In genomic region chr11:33748754-33749153, GRCm38 (mm10) we compare ENCODE assay signal across 22 mouse cellular contexts.
DNase-seq lines count a peak whose midpoint lies in the region; ATAC-seq and TF ChIP-seq lines count a peak whose summit lies in the region.
"Had no signal": no experiment of that assay in that cellular context is flagged by ENCODE, and none has a peak within 500 bp of the region (broad histone marks: within the 10 kb centered on the region; RNA-seq: fewer than 3 reads in every experiment).

No protein-coding gene starts in this region.

- H3ac ChIP-seq in C2C12 (ENCODE audit: control insufficient read depth, insufficient read length, low read depth) (peak overlapping the region; percentile 24), myocyte (ENCODE audit: control insufficient read depth, insufficient read length) (no peak overlapping the region)

- in situ Hi-C loops in Patski (cut with MboI; ENCODE audit: low pct_unique_long_range_greater_than_20kb): loop anchor here (25.0 kb wide), 2 partner anchors 464 to 1064 kb away; partner anchors contain the start of gene Foxi1

- TF ChIP-seq CTCF in C2C12 (IDR thresholded peaks at IDR 0.05; ENCODE audit: control insufficient read depth, insufficient read depth, insufficient read length) (no peak), Patski (IDR thresholded peaks at IDR 0.05) (no peak)

- no peaks in the 10 kb centered on the region for H3K36me3 ChIP-seq in neural tube, embryonic 15.5 days
- H3K36me3 ChIP-seq in C2C12 (ENCODE audit: control insufficient read depth, insufficient read depth): no peaks in the 10 kb centered on the region
- H3K36me3 ChIP-seq in myocyte (ENCODE audit: control insufficient read depth, insufficient read depth): no peaks in the 10 kb centered on the region
- H3K36me3 ChIP-seq in intestine, embryonic 15.5 days: no peaks in the 10 kb centered on the region
- H3K36me3 ChIP-seq: embryonic facial prominence, embryonic 13.5 days; embryonic facial prominence, embryonic 15.5 days; forebrain, embryonic 15.5 days had no signal

- DNase-seq in neural tube, embryonic 10.5 days (ENCODE audit: extremely low spot score, low spot score): no peak
- DNase-seq in Patski (ENCODE audit: low read depth, low spot score): no peak
- DNase-seq in c-Kit-positive CD71-positive TER-119-positive erythroid progenitor cells, embryonic 14.5 days (ENCODE audit: low spot score): no peak
- no peak for DNase-seq in right cerebral cortex, postnatal 14 days
- DNase-seq: adrenal gland, adult 8-10 months; adrenal gland, postnatal 25 days; B cell, adult 2 months; cerebellum, adult 18-20 months; cerebellum, adult 8-10 months; cerebellum, adult 9-11 months; cerebellum, postnatal 14 days; cerebellum, postnatal 36 days; embryo, embryonic 11 days; forebrain, postnatal 0 days had no signal

- ATAC-seq in neural tube, embryonic 15.5 days (ENCODE audit: low FRiP score): no peak
- ATAC-seq in Patski: peak; percentile 40
- ATAC-seq in intestine, embryonic 15.5 days: no peak
- ATAC-seq: forebrain, embryonic 13.5 days; forebrain, embryonic 15.5 days; forebrain, postnatal 0 days had no signal

- POLR2A ChIA-PET in Patski (lab: Charles Lee): no interaction called here

- no peak overlapping the region for H3K9ac ChIP-seq in neural tube, embryonic 15.5 days (replicated peaks)
- H3K9ac ChIP-seq in intestine, embryonic 15.5 days: no peak overlapping the region
- H3K9ac ChIP-seq: embryonic facial prominence, embryonic 13.5 days; embryonic facial prominence, embryonic 15.5 days; forebrain, embryonic 13.5 days; forebrain, embryonic 15.5 days; forebrain, postnatal 0 days had no signal

- no peaks in the 10 kb centered on the region for H3K79me3 ChIP-seq in C2C12 (ENCODE audit: low read depth)

- H3K4me2 ChIP-seq in neural tube, embryonic 15.5 days: no peak overlapping the region
- peak overlapping the region; percentile 32 for H3K4me2 ChIP-seq in myocyte (ENCODE audit: low read depth)
- H3K4me2 ChIP-seq in intestine, embryonic 15.5 days (replicated peaks): no peak overlapping the region
- H3K4me2 ChIP-seq: embryonic facial prominence, embryonic 13.5 days; embryonic facial prominence, embryonic 15.5 days; forebrain, embryonic 13.5 days; forebrain, embryonic 15.5 days had no signal

- H3K27me3 ChIP-seq in neural tube, embryonic 15.5 days (replicated peaks): no peaks in the 10 kb centered on the region
- H3K27me3 ChIP-seq in C2C12 (ENCODE audit: control insufficient read depth, insufficient read depth, insufficient read length) (no peaks in the 10 kb centered on the region), Patski (no peaks in the 10 kb centered on the region), myocyte (ENCODE audit: control insufficient read depth, insufficient read depth, insufficient read length) (no peaks in the 10 kb centered on the region)
- no peaks in the 10 kb centered on the region for H3K27me3 ChIP-seq in intestine, embryonic 15.5 days (replicated peaks)
- H3K27me3 ChIP-seq: embryonic facial prominence, embryonic 13.5 days; embryonic facial prominence, embryonic 15.5 days; forebrain, embryonic 13.5 days; forebrain, embryonic 15.5 days had no signal

- 0 out of 2 replicates have a peak overlapping the region, but pooled peaks have one; percentile 5 for H3K27ac ChIP-seq in neural tube, embryonic 15.5 days (replicated peaks)
- no peak overlapping the region for H3K27ac ChIP-seq in intestine, embryonic 15.5 days
- H3K27ac ChIP-seq: embryonic facial prominence, embryonic 13.5 days; embryonic facial prominence, embryonic 15.5 days; forebrain, embryonic 13.5 days; forebrain, embryonic 15.5 days had no signal

- no peaks in the 10 kb centered on the region for H3K9me3 ChIP-seq in neural tube, embryonic 15.5 days (replicated peaks)
- no peaks in the 10 kb centered on the region for H3K9me3 ChIP-seq in intestine, embryonic 15.5 days
- H3K9me3 ChIP-seq: embryonic facial prominence, embryonic 13.5 days; embryonic facial prominence, embryonic 15.5 days; forebrain, embryonic 13.5 days; forebrain, embryonic 15.5 days had no signal

- peaks cover 21% of the 10 kb centered on the region for H3K4me1 ChIP-seq in neural tube, embryonic 15.5 days
- peaks cover 6% of the 10 kb centered on the region for H3K4me1 ChIP-seq in intestine, embryonic 15.5 days (replicated peaks)

- TF ChIP-seq POLR2A in myocyte (IDR thresholded peaks at IDR 0.05; ENCODE audit: insufficient read length, low read depth): no peak

- CTCF ChIA-PET in Patski (lab: Charles Lee): interaction anchor here (1.2 to 1.6 kb wide), 4 partner anchors 114 to 161 kb away, joined by 3 to 4 read pairs (median 4); no protein-coding TSS in a partner anchor

- 68% methylated on average over 5 of the region's 5 CpGs for WGBS in neural tube, embryonic 15.5 days
- WGBS in intestine, embryonic 15.5 days: 53% methylated on average over 5 of the region's 5 CpGs

- no peak overlapping the region for H3K4me3 ChIP-seq in neural tube, embryonic 15.5 days (replicated peaks)
- H3K4me3 ChIP-seq in C2C12 (ENCODE audit: insufficient read depth, poor library complexity, severe bottlenecking): no peak overlapping the region
- no peak overlapping the region for H3K4me3 ChIP-seq in myocyte
- no peak overlapping the region for H3K4me3 ChIP-seq in intestine, embryonic 15.5 days (replicated peaks)
- H3K4me3 ChIP-seq: embryonic facial prominence, embryonic 13.5 days; embryonic facial prominence, embryonic 15.5 days; forebrain, embryonic 13.5 days; forebrain, embryonic 15.5 days had no signal

- H3K79me2 ChIP-seq in C2C12 (ENCODE audit: control insufficient read depth, insufficient read depth) (no peaks in the 10 kb centered on the region), myocyte (ENCODE audit: control insufficient read depth, insufficient read depth) (no peaks in the 10 kb centered on the region)

TF ChIP-seq in C2C12, 6 proteins besides CTCF, POLR2A, EP300 and RAD21:
- TF ChIP-seq FOSL1 (IDR thresholded peaks at IDR 0.05; ENCODE audit: insufficient read depth, low read length, poor library complexity, severe bottlenecking) (peak; percentile 64), MAX (IDR thresholded peaks at IDR 0.05) (peak; percentile 27), USF1 (IDR thresholded peaks at IDR 0.05; ENCODE audit: low read depth) (no peak), MYOD1 (IDR thresholded peaks at IDR 0.05; ENCODE audit: control insufficient read depth, insufficient read length, low read depth) (peak; percentile 33)
TF ChIP-seq in C2C12: peak in this region for 3.

TF ChIP-seq in myocyte, 11 proteins besides CTCF, POLR2A, EP300 and RAD21:
- TF ChIP-seq REST (IDR thresholded peaks at IDR 0.05; ENCODE audit: insufficient read depth, insufficient read length) (no peak), MYOG (IDR thresholded peaks at IDR 0.05; ENCODE audit: control insufficient read depth in 1 of 3, insufficient read depth in 1 of 3, insufficient read length in 2 of 3, low read depth in 2 of 3) (no peak), POLR2AphosphoS2 (IDR thresholded peaks at IDR 0.05; ENCODE audit: insufficient read length, low read depth) (no peak), TCF12 (IDR thresholded peaks at IDR 0.05; ENCODE audit: insufficient read depth, poor library complexity, severe bottlenecking) (no peak), MYOD1 (IDR thresholded peaks at IDR 0.05; ENCODE audit: control insufficient read depth in 1 of 3, insufficient read length in 2 of 3, low read depth in 2 of 3) (no peak), CEBPB (IDR thresholded peaks at IDR 0.05; ENCODE audit: insufficient read depth, poor library complexity, severe bottlenecking) (no peak), MAX (IDR thresholded peaks at IDR 0.05; ENCODE audit: low read depth) (no peak), USF1 (IDR thresholded peaks at IDR 0.05; ENCODE audit: low read depth) (no peak), TCF3 (IDR thresholded peaks at IDR 0.05; ENCODE audit: insufficient read length, low read depth) (no peak)
